Mouse (Mus musculus) forebrain, embryonic 13.5 days (tissue): ENCODE data around the gene Lypd3. TPM values are rescaled to one million over a fixed set of nuclear protein-coding genes. Genes with fewer than 3 reads are reported as not detected.
"Not testable (repeated sequence)": the region's sequence is repeated elsewhere in the genome, so short reads cannot be mapped to it uniquely, and the experiment has no call there.

Experiments used
- ATAC-seq: fragments of 200-750 bp; cut with Nextera tagmentation; 2 replicates; pipeline ENCODE4 v1.8.0; 2017
- H3K27ac ChIP-seq: fragments of 300-500 bp; sonication (generic); 2 replicates; pipeline ENCODE4 v1.5.1; 2015; ENCODE audit warnings: inconsistent platforms, mild to moderate bottlenecking, moderate library complexity
- H3K27me3 ChIP-seq: fragments of 300-500 bp; sonication (generic); 2 replicates; pipeline ENCODE4 v1.6.1; 2015; ENCODE audit warnings: mild to moderate bottlenecking, inconsistent platforms
- H3K36me3 ChIP-seq: fragments of 300-500 bp; sonication (generic); 2 replicates; pipeline ENCODE4 v1.6.1; 2015; ENCODE audit warnings: mild to moderate bottlenecking, inconsistent platforms; ENCODE audit not compliant: poor library complexity, severe bottlenecking
- H3K4me1 ChIP-seq: fragments of 300-500 bp; sonication (generic); 2 replicates; pipeline ENCODE4 v1.6.1; 2015; ENCODE audit warnings: inconsistent platforms
- H3K4me2 ChIP-seq: fragments of 300-500 bp; sonication (generic); 2 replicates; pipeline ENCODE4 v1.6.1; 2015; ENCODE audit warnings: inconsistent platforms, mild to moderate bottlenecking, moderate library complexity
- H3K4me3 ChIP-seq: fragments of 300-500 bp; sonication (generic); 2 replicates; pipeline ENCODE4 v1.5.1; 2015; ENCODE audit warnings: mild to moderate bottlenecking, inconsistent platforms
- H3K9ac ChIP-seq: fragments of 300-500 bp; sonication (generic); 2 replicates; pipeline ENCODE4 v1.6.1; 2015; ENCODE audit warnings: mild to moderate bottlenecking, inconsistent platforms
- H3K9me3 ChIP-seq: fragments of 300-500 bp; sonication (generic); replicated peaks from 2 replicates; pipeline ENCODE4 v1.6.1; 2016; ENCODE audit warnings: inconsistent platforms
- WGBS: fragments of 180-500 bp; shearing (Covaris S2); methylation state at CpG from one replicate; pipeline ENCODE4 v1.1.7; 2015; 5-methylcytosine and 5-hydroxymethylcytosine counted together
- polyA plus RNA-seq: library from polyadenylated mRNA; unstranded; fragments of >200 nt; fragmentation: Nextera tagmentation; extraction: Ambion mirVana; gene quantifications from 2 replicates; pipeline ENCODE4 v1.2.1, GENCODE M21; 2015

Gene Lypd3
- polyA plus RNA-seq, 1 experiment from 2014 or later = not detected

GRCm38 (mm10) chr7:24684121-24684520 is 47.8 kb downstream of the Lypd3 start:
- H3K4me2 ChIP-seq, H3K4me3 ChIP-seq, H3K27me3 ChIP-seq, H3K4me1 ChIP-seq, H3K9me3 ChIP-seq, ATAC-seq, H3K36me3 ChIP-seq, H3K27ac ChIP-seq, H3K9ac ChIP-seq: not testable (repeated sequence)
- WGBS = 82% methylated on average over 7 of the region's 7 CpGs

GRCm38 (mm10) chr7:24687519-24687918 is 51.2 kb downstream of the Lypd3 start:
- not testable (repeated sequence) for H3K9me3 ChIP-seq, H3K4me3 ChIP-seq, H3K9ac ChIP-seq, H3K27ac ChIP-seq, H3K36me3 ChIP-seq, H3K27me3 ChIP-seq, H3K4me1 ChIP-seq, H3K4me2 ChIP-seq, ATAC-seq
- 92% methylated on average over 10 of the region's 10 CpGs for WGBS

Other genes with a start within 250 kb of the Lypd3 start
- 25.7 and 30.4 TPM in 2 replicates for gene Smg9, start 236.9 kb upstream of the Lypd3 start, polyA plus RNA-seq
- 0.15 TPM in 1 of 2 replicates, not detected in the other for gene Irgc1, start 184.3 kb upstream of the Lypd3 start, polyA plus RNA-seq
- 1.3 TPM in 2 replicates for gene Plaur, start 174.1 kb upstream of the Lypd3 start, polyA plus RNA-seq
- 45.8 and 47.0 TPM in 2 replicates for gene Cadm4, start 154.5 kb upstream of the Lypd3 start, polyA plus RNA-seq
- gene Zfp428, start 129.5 kb upstream of the Lypd3 start, polyA plus RNA-seq = 214 and 220 TPM in 2 replicates
- 0.97 and 1.1 TPM in 2 replicates for gene AC161166.1, start 124.1 kb upstream of the Lypd3 start, polyA plus RNA-seq
- gene Irgq, start 105.9 kb upstream of the Lypd3 start, polyA plus RNA-seq = 15.1 and 17.4 TPM in 2 replicates
- gene Pinlyp, start 90.4 kb upstream of the Lypd3 start, polyA plus RNA-seq = not detected in 2 replicates
- gene Xrcc1, start 90.3 kb upstream of the Lypd3 start, polyA plus RNA-seq = 89.6 and 99.1 TPM in 2 replicates
- 16.8 and 16.9 TPM in 2 replicates for gene Ethe1, start 49.0 kb upstream of the Lypd3 start, polyA plus RNA-seq
- gene Zfp575, start 48.9 kb upstream of the Lypd3 start, polyA plus RNA-seq = 4.7 and 5.1 TPM in 2 replicates
- gene Phldb3, start 25.8 kb upstream of the Lypd3 start, polyA plus RNA-seq = not detected in 2 replicates
- not detected in 2 replicates for gene Tex101, start 40.1 kb downstream of the Lypd3 start, polyA plus RNA-seq
- not detected in 2 replicates for gene BC049730, start 72.7 kb downstream of the Lypd3 start, polyA plus RNA-seq
- not detected in 2 replicates for gene Gm4763, start 90.4 kb downstream of the Lypd3 start, polyA plus RNA-seq
- 0.05 and 0.10 TPM in 2 replicates for gene Cd177, start 123.8 kb downstream of the Lypd3 start, polyA plus RNA-seq
- not detected in 2 replicates for gene Ceacam10, start 140.7 kb downstream of the Lypd3 start, polyA plus RNA-seq
- 29.8 and 31.0 TPM in 2 replicates for gene Gm9844, start 225.7 kb downstream of the Lypd3 start, polyA plus RNA-seq
- gene Lypd4, start 233.4 kb downstream of the Lypd3 start, polyA plus RNA-seq = not detected in 2 replicates
- gene Dmrtc2, start 233.5 kb downstream of the Lypd3 start, polyA plus RNA-seq = 0.10 and 0.13 TPM in 2 replicates
- 1,732 and 1,934 TPM in 2 replicates for gene Rps19, start 247.8 kb downstream of the Lypd3 start, polyA plus RNA-seq